Mouse (Mus musculus): ENCODE measurements around the gene Clic3. TPM values are rescaled to one million over a fixed set of nuclear protein-coding genes. Genes with fewer than 3 reads are reported as not detected.

Gene Clic3
- polyA plus RNA-seq, 1 experiment from 2014 or later = 1.1 TPM

DNA sequence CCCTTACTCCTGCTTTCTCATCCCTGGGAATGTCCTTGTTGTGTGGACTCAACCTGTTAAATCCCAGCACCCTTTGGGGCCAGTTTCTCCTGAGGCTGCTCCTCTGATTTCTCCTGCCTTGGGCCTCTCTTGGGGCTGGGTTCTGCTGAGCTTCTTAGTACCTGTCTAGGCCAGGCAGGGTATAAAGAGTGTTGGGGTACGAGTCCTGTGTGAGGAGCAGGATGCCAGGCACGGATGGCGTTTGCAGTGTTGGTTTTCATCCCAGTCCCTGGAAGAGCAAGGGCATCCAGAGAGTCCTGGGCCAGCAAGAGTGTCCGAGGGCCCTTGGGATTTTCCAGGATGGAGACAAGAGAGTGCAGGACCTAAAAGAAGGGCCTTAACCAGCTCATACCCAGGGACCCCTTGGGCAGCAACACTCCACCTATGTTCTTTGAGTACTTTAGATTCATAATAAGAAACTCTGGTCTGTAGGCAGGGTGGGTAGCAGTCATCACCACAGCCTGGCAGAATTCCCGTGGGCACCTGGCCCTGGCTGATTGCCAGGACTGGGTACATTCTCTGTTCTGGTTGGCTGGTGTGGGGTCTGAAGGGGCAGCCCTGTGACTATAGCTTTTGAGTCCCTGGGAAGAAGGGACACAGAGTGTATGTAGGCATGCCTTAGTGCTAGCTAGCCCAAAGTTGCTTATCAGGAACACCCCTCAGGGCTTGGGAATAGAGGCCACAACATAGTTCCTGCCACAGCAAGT lies 27.0 kb upstream of the Clic3 start:
- peaks cover 43% of the 10 kb centered on the region for H3K27me3 ChIP-seq (ENCODE audit: low read depth, poor library complexity, severe bottlenecking)
- peak overlapping the region; percentile 91 for H3K27ac ChIP-seq (replicated peaks)
- peak overlapping the region; percentile 87 for H3K4me3 ChIP-seq
- H3K4me1 ChIP-seq = peaks cover 48% of the 10 kb centered on the region
- DNase-seq (ENCODE audit: low spot score) = no peak
- 77% methylated on average over 5 of the region's 5 CpGs for WGBS
- H3K9me3 ChIP-seq (replicated peaks) = no peaks in the 10 kb centered on the region
- peaks cover 14% of the 10 kb centered on the region; the same call in 1 of the 2 replicates for H3K36me3 ChIP-seq

DNA sequence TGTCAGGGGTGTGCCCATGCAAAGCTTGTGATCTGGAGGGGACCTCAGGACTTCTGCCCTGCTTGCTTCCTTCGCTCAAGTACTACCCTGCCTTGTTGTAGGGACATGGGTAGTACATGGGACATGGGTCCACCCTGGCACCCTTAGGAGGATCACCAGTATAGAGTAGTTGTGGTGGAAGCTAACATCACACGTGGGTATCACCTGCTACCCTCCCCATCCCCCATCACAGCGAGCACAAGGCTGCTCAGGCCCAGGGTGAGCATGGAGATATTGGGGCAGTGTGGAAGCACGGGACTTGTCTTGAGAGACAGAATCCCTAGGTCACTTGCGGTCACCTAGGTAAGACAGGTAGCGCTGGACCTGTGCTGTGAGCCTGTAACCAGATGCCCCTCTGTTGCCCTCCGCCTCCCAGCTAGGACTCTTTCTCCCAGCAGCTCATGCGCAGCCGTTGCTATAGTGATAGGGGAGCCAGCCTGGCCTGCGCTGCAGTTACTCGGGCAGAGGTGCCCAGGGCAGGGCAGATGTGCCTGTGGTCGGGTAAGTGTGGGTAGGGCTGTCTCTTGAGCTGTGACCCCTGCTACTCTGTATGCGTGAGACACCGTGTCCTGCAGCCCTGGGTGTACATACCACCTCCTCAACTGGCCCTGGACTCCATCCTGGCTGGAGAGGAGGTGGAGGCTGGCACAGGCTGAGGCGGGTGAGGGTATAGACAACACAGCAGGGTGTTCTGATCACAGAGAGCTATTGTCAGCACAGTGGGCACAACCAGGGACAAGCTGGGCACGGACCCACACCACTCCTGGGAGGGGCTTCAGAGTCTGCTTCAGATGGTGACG lies 26.0 kb upstream of the Clic3 start:
- peaks cover 48% of the 10 kb centered on the region for H3K4me1 ChIP-seq

DNA sequence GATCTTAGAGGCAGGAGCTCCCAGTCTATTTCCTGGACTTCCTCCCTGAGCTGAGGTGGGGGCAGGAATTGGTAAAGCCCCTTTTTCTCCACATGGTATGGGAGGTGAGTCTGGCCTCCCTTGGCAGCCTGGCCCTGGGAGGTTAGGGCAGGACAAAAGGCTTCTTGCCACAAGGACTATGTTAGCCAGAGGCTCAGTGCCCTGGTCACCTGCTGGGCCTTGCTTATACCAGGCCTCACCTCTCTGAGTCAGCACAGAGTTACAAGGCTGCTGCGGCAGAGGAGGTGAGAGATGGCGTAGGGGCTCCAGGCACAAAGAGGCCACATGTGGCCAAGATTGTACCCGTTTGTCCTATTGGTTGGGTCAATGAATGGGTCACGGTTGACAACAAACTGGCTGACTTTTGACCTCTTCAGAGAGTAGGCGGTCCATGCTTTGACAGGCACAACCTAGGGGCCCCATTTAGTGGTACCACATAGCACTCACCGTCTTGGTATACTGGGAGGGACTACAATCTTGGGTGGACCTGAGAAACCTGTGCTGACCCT lies 25.3 kb upstream of the Clic3 start:
- whole genome bisulfite sequencing = 48% methylated on average over 6 of the region's 6 CpGs
- H3K27ac ChIP-seq (replicated peaks) = no peak overlapping the region
- H3K36me3 ChIP-seq = peaks cover 29% of the 10 kb centered on the region
- DNase-seq (ENCODE audit: low spot score) = no peak
- H3K27me3 ChIP-seq (ENCODE audit: low read depth, poor library complexity, severe bottlenecking) = peaks cover 25% of the 10 kb centered on the region
- no peaks in the 10 kb centered on the region for H3K9me3 ChIP-seq (replicated peaks)
- no peak overlapping the region for H3K4me3 ChIP-seq
- H3K4me1 ChIP-seq = peaks cover 48% of the 10 kb centered on the region

More for the DNA sequence above, 26.0 kb upstream of the Clic3 start:
- H3K27ac ChIP-seq (replicated peaks) = no peak overlapping the region; the same call in 1 of the 2 replicates
- H3K9me3 ChIP-seq (replicated peaks) = no peaks in the 10 kb centered on the region
- WGBS = 66% methylated on average over 17 of the region's 17 CpGs
- H3K4me3 ChIP-seq = peak overlapping the region; percentile 4; the same call in 1 of the 2 replicates
- no peak for DNase-seq (ENCODE audit: low spot score)
- peaks cover 33% of the 10 kb centered on the region for H3K27me3 ChIP-seq (ENCODE audit: low read depth, poor library complexity, severe bottlenecking)
- H3K36me3 ChIP-seq = peaks cover 24% of the 10 kb centered on the region

DNA sequence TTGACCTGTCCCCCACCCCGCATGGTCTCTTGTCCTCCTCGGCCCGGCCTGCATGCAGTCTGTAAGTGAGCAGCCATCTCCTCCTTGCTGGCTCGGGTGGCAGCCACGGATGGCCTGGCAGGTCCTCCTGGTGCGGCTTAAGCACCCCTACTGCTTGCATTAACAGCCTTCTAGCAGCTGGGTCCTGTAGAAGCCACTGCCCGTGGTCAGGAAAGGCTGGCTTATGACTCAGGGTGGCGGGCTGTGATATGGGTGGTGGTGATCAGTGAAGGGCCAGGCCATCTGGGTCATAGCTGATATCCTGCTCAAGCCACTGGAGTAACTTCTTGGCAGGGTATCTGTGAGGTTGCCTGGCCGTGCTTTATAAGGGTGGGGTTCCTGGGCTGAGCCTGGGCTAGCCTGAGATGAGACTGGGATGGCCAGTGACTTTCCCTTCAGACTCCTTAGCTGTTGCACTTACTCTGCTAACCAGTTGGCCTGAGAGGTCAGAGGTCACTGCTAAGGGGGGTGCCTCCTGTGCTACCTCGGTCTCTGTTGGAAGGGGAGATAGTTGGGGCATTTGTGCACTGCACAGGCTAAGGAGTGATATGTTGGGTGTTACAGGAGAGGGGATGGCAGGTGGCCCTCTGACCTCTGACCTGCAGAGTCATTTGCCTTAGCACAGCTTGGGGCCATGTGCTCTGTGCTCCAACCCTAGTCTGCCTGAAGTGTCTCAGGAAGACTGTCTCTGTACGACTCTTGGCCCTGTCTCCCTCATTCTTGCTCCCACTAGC lies 24.1 kb upstream of the Clic3 start:
- Histone ChIP-seq H3K36me3 (peaks cover 40% of the 10 kb centered on the region), H3K27ac (replicated peaks) (no peak overlapping the region), H3K4me3 (no peak overlapping the region), H3K4me1 (peaks cover 48% of the 10 kb centered on the region), H3K27me3 (ENCODE audit: low read depth, poor library complexity, severe bottlenecking) (peaks cover 22% of the 10 kb centered on the region), H3K9me3 (replicated peaks) (no peaks in the 10 kb centered on the region)
- DNase-seq (ENCODE audit: low spot score) = no peak
- 81% methylated on average over 11 of the region's 11 CpGs for WGBS

DNA sequence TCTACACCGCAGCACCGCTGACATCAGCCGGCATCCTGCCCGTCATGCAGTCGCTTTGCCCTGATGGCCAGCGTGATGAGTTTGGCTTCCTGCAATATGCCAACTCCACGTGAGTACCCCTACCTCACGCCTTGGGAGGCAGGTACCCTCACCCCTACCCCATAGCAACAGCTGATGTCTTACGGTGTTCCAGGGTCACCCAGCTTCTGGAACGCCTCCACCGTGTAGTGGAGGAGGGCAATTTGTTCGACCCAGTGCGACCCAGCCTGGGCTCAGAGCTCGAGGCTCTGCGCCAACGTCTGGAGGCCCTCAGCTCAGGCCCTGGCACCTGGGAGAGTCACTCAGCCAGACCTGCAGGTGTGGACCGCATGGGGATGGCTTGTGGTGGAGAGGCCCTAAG lies 23.5 kb upstream of the Clic3 start:
- Histone ChIP-seq H3K27ac (replicated peaks) (no peak overlapping the region), H3K4me1 (peaks cover 46% of the 10 kb centered on the region), H3K36me3 (peaks cover 46% of the 10 kb centered on the region), H3K27me3 (ENCODE audit: low read depth, poor library complexity, severe bottlenecking) (peaks cover 22% of the 10 kb centered on the region), H3K9me3 (replicated peaks) (no peaks in the 10 kb centered on the region), H3K4me3 (no peak overlapping the region)
- 90% methylated on average over 17 of the region's 17 CpGs for WGBS
- DNase-seq (ENCODE audit: low spot score) = no peak

DNA sequence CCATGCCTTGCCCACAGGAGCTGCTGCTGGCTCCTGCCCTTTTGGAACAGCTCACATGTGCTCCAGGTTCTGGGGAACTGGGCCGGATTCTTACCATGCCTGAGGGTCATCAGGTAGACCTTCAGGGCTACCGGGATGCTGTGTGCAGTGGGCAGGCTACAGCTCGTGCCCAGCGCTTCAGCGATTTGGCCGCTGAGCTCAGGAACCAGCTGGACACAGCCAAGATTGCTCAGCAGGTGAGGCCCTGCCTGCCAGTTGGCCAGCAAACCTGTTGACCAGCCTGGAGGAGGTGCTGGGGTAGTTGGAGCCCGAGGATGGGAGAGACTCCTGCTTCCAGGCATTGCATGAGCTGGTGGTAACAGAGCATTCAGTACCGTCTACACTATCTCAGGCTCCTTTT lies 22.3 kb upstream of the Clic3 start:
- no peak for DNase-seq (ENCODE audit: low spot score)
- no peaks in the 10 kb centered on the region for H3K9me3 ChIP-seq (replicated peaks)
- H3K4me3 ChIP-seq = no peak overlapping the region
- peaks cover 17% of the 10 kb centered on the region for H3K27me3 ChIP-seq (ENCODE audit: low read depth, poor library complexity, severe bottlenecking)
- H3K36me3 ChIP-seq = peaks cover 58% of the 10 kb centered on the region
- 0 out of 2 replicates have a peak overlapping the region, but pooled peaks have one; percentile 17 for H3K27ac ChIP-seq (replicated peaks)
- peaks cover 36% of the 10 kb centered on the region for H3K4me1 ChIP-seq
- 88% methylated on average over 8 of the region's 8 CpGs for WGBS

DNA sequence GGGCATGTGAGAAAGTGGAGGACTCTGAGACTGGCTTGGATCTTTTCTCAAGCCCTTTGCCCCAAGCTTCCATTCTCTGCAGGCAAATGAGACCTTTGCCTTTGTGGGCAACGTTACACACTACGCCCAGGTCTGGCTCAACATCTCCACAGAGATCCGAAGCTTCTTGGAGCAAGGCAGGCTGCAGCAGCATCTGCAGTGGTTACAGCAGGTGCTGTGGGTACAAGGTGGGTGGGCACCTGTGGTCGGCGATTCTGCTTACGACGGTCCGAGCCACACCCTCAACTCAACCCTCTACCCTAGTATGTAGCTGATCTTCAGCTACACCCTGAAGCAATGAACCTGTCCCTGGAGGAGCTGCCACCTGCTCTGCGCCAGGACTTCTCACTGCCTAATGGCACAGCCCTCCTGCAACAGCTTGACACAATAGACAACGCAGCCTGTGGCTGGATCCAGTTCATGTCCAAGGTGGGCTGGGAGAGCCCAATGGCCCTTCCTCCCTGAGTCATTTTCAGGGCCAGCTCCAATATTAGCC lies 20.3 kb upstream of the Clic3 start:
- H3K27ac ChIP-seq (replicated peaks) = no peak overlapping the region
- no peak overlapping the region for H3K4me3 ChIP-seq
- H3K4me1 ChIP-seq = peaks cover 16% of the 10 kb centered on the region
- peaks cover 73% of the 10 kb centered on the region for H3K36me3 ChIP-seq
- no peak for DNase-seq (ENCODE audit: low spot score)
- H3K27me3 ChIP-seq (ENCODE audit: low read depth, poor library complexity, severe bottlenecking) = no peaks in the 10 kb centered on the region
- WGBS = 94% methylated on average over 10 of the region's 10 CpGs
- no peaks in the 10 kb centered on the region for H3K9me3 ChIP-seq (replicated peaks)

DNA sequence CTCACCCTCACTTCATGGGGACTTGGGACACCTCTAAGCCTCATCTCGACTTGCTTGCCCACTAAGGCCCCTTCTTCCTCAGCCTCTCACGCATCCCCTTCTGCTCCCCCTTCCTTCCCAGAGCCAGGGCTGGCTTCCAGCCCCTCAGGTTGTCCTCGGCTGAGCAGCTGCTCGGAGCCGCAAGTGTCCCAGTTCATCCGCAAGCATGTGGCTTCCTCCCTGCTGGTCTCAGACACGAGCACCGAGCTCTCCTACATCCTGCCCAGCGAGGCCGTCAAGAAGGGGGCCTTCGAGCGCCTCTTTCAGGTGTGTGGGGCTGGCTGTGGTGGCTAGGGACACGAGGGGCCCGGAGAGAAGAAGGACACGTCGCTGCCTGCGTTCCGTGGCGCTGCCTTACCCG lies 15.6 kb upstream of the Clic3 start:
- no peaks in the 10 kb centered on the region for H3K4me1 ChIP-seq
- H3K4me3 ChIP-seq = no peak overlapping the region
- peaks cover 94% of the 10 kb centered on the region for H3K36me3 ChIP-seq
- WGBS = 88% methylated on average over 20 of the region's 20 CpGs
- no peak overlapping the region for H3K27ac ChIP-seq (replicated peaks)
- H3K27me3 ChIP-seq (ENCODE audit: low read depth, poor library complexity, severe bottlenecking) = no peaks in the 10 kb centered on the region
- no peaks in the 10 kb centered on the region for H3K9me3 ChIP-seq (replicated peaks)
- DNase-seq (ENCODE audit: low spot score) = no peak

DNA sequence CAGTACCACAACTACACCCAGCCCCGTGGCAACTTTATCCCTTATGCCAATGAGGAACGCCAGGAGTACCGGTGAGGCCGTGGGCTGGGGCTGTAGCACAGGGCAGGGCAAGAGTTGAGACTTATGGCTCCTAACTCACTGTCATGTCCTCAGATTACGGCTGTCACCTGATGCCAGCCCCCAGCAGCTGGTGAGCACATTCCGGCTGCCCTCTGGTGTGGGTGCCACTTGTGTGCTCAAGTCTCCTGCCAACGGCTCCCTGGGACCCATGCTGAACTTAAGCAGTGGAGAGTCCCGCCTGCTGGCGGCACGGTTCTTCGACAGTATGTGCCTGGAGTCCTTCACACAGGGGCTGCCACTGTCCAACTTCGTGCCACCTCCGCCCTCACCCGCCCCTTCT lies 14.0 kb upstream of the Clic3 start:
- 90% methylated on average over 14 of the region's 14 CpGs for WGBS
- Histone ChIP-seq H3K4me1 (no peaks in the 10 kb centered on the region), H3K27ac (replicated peaks) (no peak overlapping the region), H3K4me3 (no peak overlapping the region), H3K36me3 (peaks cover 94% of the 10 kb centered on the region), H3K9me3 (replicated peaks) (no peaks in the 10 kb centered on the region), H3K27me3 (ENCODE audit: low read depth, poor library complexity, severe bottlenecking) (no peaks in the 10 kb centered on the region)
- DNase-seq (ENCODE audit: low spot score) = no peak

DNA sequence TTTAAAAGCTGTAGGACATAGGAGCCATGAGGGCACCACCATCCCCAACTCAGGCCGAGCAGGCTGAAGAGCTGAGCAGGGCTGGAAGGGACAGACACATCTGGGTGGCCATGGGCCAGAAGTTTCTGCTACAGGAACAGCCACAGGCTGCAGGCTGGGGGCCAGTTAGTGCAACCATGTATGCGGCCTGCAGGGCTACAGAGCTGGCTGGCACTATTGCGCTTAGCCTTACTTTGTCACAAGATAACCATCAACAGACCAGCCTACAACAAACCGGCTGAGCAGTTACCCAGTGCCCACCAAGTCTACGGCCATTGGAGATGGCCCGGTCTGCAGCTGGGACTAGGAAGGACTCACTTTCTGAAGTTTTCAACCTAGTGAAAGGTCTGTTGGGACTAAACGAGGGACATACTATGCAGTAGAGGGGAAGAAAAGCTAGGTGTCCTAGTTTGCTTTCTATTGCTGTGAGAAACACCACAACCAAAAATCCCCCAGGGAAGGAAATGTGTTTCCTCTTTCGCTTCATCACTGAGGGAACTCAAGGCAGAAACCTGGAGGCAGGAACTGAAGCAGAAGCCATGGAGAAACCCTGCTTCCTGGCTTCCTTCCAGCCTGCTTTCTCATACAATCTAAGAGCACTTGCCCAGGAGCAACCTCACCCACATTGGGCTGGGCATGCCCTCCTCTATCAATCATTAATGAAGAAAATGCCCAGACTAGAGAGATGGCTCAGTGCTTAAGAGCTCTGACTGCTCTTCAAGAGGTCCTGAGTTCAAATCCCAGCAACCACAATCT lies 5.6 kb upstream of the Clic3 start:
- Histone ChIP-seq H3K36me3 (peaks cover 24% of the 10 kb centered on the region), H3K9me3 (replicated peaks) (no peaks in the 10 kb centered on the region), H3K27me3 (ENCODE audit: low read depth, poor library complexity, severe bottlenecking) (no peaks in the 10 kb centered on the region), H3K27ac (replicated peaks) (no peak overlapping the region), H3K4me3 (no peak overlapping the region), H3K4me1 (no peaks in the 10 kb centered on the region)
- 87% methylated on average over 8 of the region's 8 CpGs for WGBS
- DNase-seq (ENCODE audit: low spot score) = no peak

DNA sequence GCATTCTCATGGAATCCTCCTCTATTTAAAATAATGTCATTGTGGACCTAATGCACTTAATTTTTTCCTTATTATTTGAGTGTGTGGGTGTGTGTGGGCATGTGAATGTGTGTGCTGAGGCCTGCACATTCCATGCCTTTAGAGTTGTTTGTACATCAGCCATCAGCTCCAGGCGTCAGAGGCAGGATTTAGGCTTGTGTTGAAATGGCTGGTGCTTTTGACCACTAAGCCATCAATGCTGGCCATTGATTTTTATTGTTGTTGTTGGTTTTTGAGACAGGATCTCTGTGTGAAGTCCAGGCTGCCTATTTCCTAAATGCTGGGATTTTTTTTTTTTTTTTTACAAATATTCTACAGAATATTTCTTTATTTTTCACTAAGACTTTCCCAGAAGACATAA lies 3.7 kb upstream of the Clic3 start:
- no peaks in the 10 kb centered on the region for H3K27me3 ChIP-seq (ENCODE audit: low read depth, poor library complexity, severe bottlenecking)
- H3K4me3 ChIP-seq = no peak overlapping the region
- 58% methylated on average over 1 of the region's 1 CpGs for WGBS
- H3K27ac ChIP-seq (replicated peaks) = no peak overlapping the region
- H3K4me1 ChIP-seq = no peaks in the 10 kb centered on the region
- H3K9me3 ChIP-seq (replicated peaks) = no peaks in the 10 kb centered on the region
- H3K36me3 ChIP-seq = peaks cover 5% of the 10 kb centered on the region; the same call in 1 of the 2 replicates
- no peak for DNase-seq (ENCODE audit: low spot score)
